Mouse (Mus musculus) cerebellum, adult 11-12 months (tissue): ENCODE data around the gene Nes.

Experiments
- DNase-seq: peaks from one replicate; pipeline ENCODE4 v3.0.0; 2022

The Nes gene

GRCm38 (mm10) chr3:87951946-87952345, 18.9 kb upstream of the Nes start:
- no peak for DNase-seq

GRCm38 (mm10) chr3:87952440-87952839, 18.4 kb upstream of the Nes start:
- no peak for DNase-seq

GRCm38 (mm10) chr3:87958056-87958455, 12.8 kb upstream of the Nes start:
- DNase-seq, result no peak

GRCm38 (mm10) chr3:87958476-87958875, 12.4 kb upstream of the Nes start:
- DNase-seq, result no peak

- no peak for DNase-seq
These were observed 11.9 kb upstream of the Nes start for GRCm38 (mm10) chr3:87958967-87959366.

- no peak for DNase-seq
These were observed 11.5 kb upstream of the Nes start for GRCm38 (mm10) chr3:87959371-87959770.

GRCm38 (mm10) chr3:87960191-87960585, 10.7 kb upstream of the Nes start:
- no peak for DNase-seq

- peak; percentile 61 for DNase-seq
These were observed 10.2 kb upstream of the Nes start for GRCm38 (mm10) chr3:87960586-87961191.

GRCm38 (mm10) chr3:87970184-87970938, 517 bp upstream of the Nes start:
- no peak for DNase-seq

- no peak for DNase-seq
These were observed 768 bp downstream of the Nes start for GRCm38 (mm10) chr3:87971489-87972202.

- no peak for DNase-seq
These were observed 1.4 kb downstream of the Nes start for GRCm38 (mm10) chr3:87972203-87972664.

- no peak for DNase-seq
These were observed 1.9 kb downstream of the Nes start for GRCm38 (mm10) chr3:87972776-87973175.

GRCm38 (mm10) chr3:87973593-87974380, 2.9 kb downstream of the Nes start:
- no peak for DNase-seq

GRCm38 (mm10) chr3:87974381-87974987, 3.6 kb downstream of the Nes start:
- DNase-seq, result no peak

- DNase-seq, result no peak
These were observed 8.6 kb downstream of the Nes start for GRCm38 (mm10) chr3:87979493-87979892.

GRCm38 (mm10) chr3:87980085-87980484, 9.2 kb downstream of the Nes start:
- no peak for DNase-seq

GRCm38 (mm10) chr3:87980728-87981127, 9.8 kb downstream of the Nes start:
- no peak for DNase-seq

GRCm38 (mm10) chr3:87981214-87981760, 10.4 kb downstream of the Nes start:
- DNase-seq, result no peak

- no peak for DNase-seq
These were observed 11.3 kb downstream of the Nes start for GRCm38 (mm10) chr3:87981894-87982835.

- DNase-seq, result no peak
These were observed 12.1 kb downstream of the Nes start for GRCm38 (mm10) chr3:87982836-87983601.
